22 mouse cellular contexts compared by ENCODE assay signal in genomic region chr10:17719009-17719570, GRCm38 (mm10). TPM values are rescaled to one million over a fixed set of nuclear protein-coding genes. Genes with fewer than 3 reads are reported as not detected.
A peak's percentile ranks its signal among the peaks of the same experiment; 100 is the strongest.
DNase-seq lines count a peak whose midpoint lies in the region; ATAC-seq and TF ChIP-seq lines count a peak whose summit lies in the region.
"Had no signal": no experiment of that assay in that cellular context is flagged by ENCODE, and none has a peak within 500 bp of the region (broad histone marks: within the 10 kb centered on the region; RNA-seq: fewer than 3 reads in every experiment).

No protein-coding gene starts in this region.

- TF ChIP-seq POLR2A in heart, adult 2 months (IDR thresholded peaks at IDR 0.05; ENCODE audit: insufficient read depth, low read depth, low read length) = no peak

- H3K9me3 ChIP-seq in heart, embryonic 11.5 days (replicated peaks; ENCODE audit: control insufficient read depth, low read length) = no peaks in the 10 kb centered on the region
- no peaks in the 10 kb centered on the region for H3K9me3 ChIP-seq in liver, postnatal 0 days (ENCODE audit: low read length)
- H3K9me3 ChIP-seq: forebrain, embryonic 15.5 days; heart, embryonic 15.5 days; hindbrain, embryonic 12.5 days; limb, embryonic 15.5 days had no signal

- peak overlapping the region; percentile 54 for H3K27ac ChIP-seq in heart, embryonic 11.5 days (ENCODE audit: low read depth, low read length)
- no peak overlapping the region for H3K27ac ChIP-seq in heart, adult 2 months
- H3K27ac ChIP-seq in liver, postnatal 0 days (ENCODE audit: low read depth) = no peak overlapping the region
- H3K27ac ChIP-seq: forebrain, embryonic 15.5 days; heart, embryonic 15.5 days; hindbrain, embryonic 12.5 days; kidney, postnatal 0 days; layer of hippocampus, adult 2 months; limb, embryonic 15.5 days; stomach, postnatal 0 days had no signal

- no peak for DNase-seq in heart, adult 2 months
- DNase-seq in MEL-GATA-1-ER (ENCODE audit: extremely low read depth, low read depth) = peak; percentile 58
- no peak for DNase-seq in liver, postnatal 0 days
- DNase-seq in ovary, postnatal 10 days (ENCODE audit: low spot score) = no peak
- no peak for DNase-seq in left cerebral cortex, postnatal 36 days (ENCODE audit: low spot score in 2 of 2)
- DNase-seq in gastrocnemius, postnatal 36 days = no peak
- DNase-seq: cerebellum, adult 11 months; cerebellum, postnatal 10 days; embryo, embryonic 11 days; kidney, adult 18-20 months; midbrain, embryonic 14.5 days; right cerebral cortex, postnatal 4 days had no signal

- no peak for TF ChIP-seq EP300 in heart, adult 2 months (IDR thresholded peaks at IDR 0.05; ENCODE audit: insufficient read depth, low read depth, low read length)
- peak; percentile 52; the same call in 1 of the 2 replicates for TF ChIP-seq EP300 in liver, postnatal 0 days (IDR thresholded peaks at IDR 0.05; ENCODE audit: low read depth)

- 40% methylated on average over 4 of the region's 4 CpGs for WGBS in heart, embryonic 11.5 days (ENCODE audit: insufficient replicate concordance)
- 73% methylated on average over 4 of the region's 4 CpGs for WGBS in heart, adult 2 months
- 34% methylated on average over 4 of the region's 4 CpGs for WGBS in liver, postnatal 0 days (ENCODE audit: insufficient replicate concordance)

- peak; percentile 41 for ATAC-seq in heart, embryonic 11.5 days (replicated peaks; ENCODE audit: insufficient number of reproducible peaks, low FRiP score, low TSS enrichment)
- ATAC-seq in common myeloid progenitor, adult 5-6 weeks (replicated peaks; ENCODE audit: low read depth, poor library complexity, severe bottlenecking) = peak; percentile 8; the same call in 1 of the 2 replicates
- no peak for ATAC-seq in liver, postnatal 0 days
- ATAC-seq: forebrain, embryonic 15.5 days had no signal

- peaks cover 12% of the 10 kb centered on the region for H3K4me1 ChIP-seq in heart, embryonic 11.5 days (ENCODE audit: control insufficient read depth, insufficient read depth, low read length)
- H3K4me1 ChIP-seq in heart, adult 2 months (ENCODE audit: control insufficient read depth, insufficient read depth, low read length) = no peaks in the 10 kb centered on the region; the same call in 1 of the 2 replicates
- peaks cover 17% of the 10 kb centered on the region for H3K4me1 ChIP-seq in liver, postnatal 0 days (ENCODE audit: insufficient read depth)
- H3K4me1 ChIP-seq: hindbrain, embryonic 12.5 days had no signal

- no peak overlapping the region for H3K4me3 ChIP-seq in heart, embryonic 11.5 days (ENCODE audit: low read depth, low read length)
- no peak overlapping the region for H3K4me3 ChIP-seq in heart, adult 2 months
- H3K4me3 ChIP-seq in liver, postnatal 0 days (ENCODE audit: low read depth, low read length) = no peak overlapping the region
- H3K4me3 ChIP-seq: forebrain, embryonic 15.5 days; heart, embryonic 15.5 days; hindbrain, embryonic 12.5 days; layer of hippocampus, adult 2 months; limb, embryonic 15.5 days; myocyte had no signal

- H3K36me3 ChIP-seq in heart, embryonic 11.5 days (ENCODE audit: control insufficient read depth, insufficient read depth, low read length) = no peaks in the 10 kb centered on the region
- H3K36me3 ChIP-seq in heart, adult 2 months (ENCODE audit: control insufficient read depth, insufficient read depth, low read length) = no peaks in the 10 kb centered on the region
- H3K36me3 ChIP-seq in liver, postnatal 0 days (replicated peaks; ENCODE audit: insufficient read depth, low read length) = no peaks in the 10 kb centered on the region
- H3K36me3 ChIP-seq: forebrain, embryonic 15.5 days; heart, embryonic 15.5 days; hindbrain, embryonic 12.5 days; limb, embryonic 15.5 days had no signal

- no peak overlapping the region for H3K9ac ChIP-seq in heart, embryonic 11.5 days (ENCODE audit: low read depth, low read length)
- H3K9ac ChIP-seq in heart, adult 2 months (ENCODE audit: low read depth, low read length) = no peak overlapping the region
- no peak overlapping the region for H3K9ac ChIP-seq in liver, postnatal 0 days (replicated peaks)
- H3K9ac ChIP-seq: forebrain, embryonic 15.5 days; heart, embryonic 15.5 days; hindbrain, embryonic 12.5 days; limb, embryonic 15.5 days had no signal

- H3K27me3 ChIP-seq in heart, embryonic 11.5 days (ENCODE audit: control insufficient read depth, insufficient read depth, low read length) = no peaks in the 10 kb centered on the region
- no peaks in the 10 kb centered on the region for H3K27me3 ChIP-seq in heart, adult 2 months (ENCODE audit: control insufficient read depth, insufficient read depth, low read length)
- H3K27me3 ChIP-seq in liver, postnatal 0 days (ENCODE audit: insufficient read depth, low read length) = no peaks in the 10 kb centered on the region
- H3K27me3 ChIP-seq: forebrain, embryonic 15.5 days; heart, embryonic 15.5 days; hindbrain, embryonic 12.5 days; limb, embryonic 15.5 days had no signal

- H3K4me2 ChIP-seq in heart, embryonic 11.5 days = no peak overlapping the region
- H3K4me2 ChIP-seq in liver, postnatal 0 days (ENCODE audit: low read depth, low read length) = no peak overlapping the region
- H3K4me2 ChIP-seq: forebrain, embryonic 15.5 days; heart, embryonic 15.5 days; hindbrain, embryonic 12.5 days; limb, embryonic 15.5 days had no signal

- no peaks in the 10 kb centered on the region for H3K79me2 ChIP-seq in heart, adult 2 months (replicated peaks; ENCODE audit: control insufficient read depth, insufficient read depth, low read length)

- intact Hi-C loops in heart, adult 2 months (cut with DNase I) = no loop called here
- intact Hi-C loops in left cerebral cortex, postnatal 36 days (cut with DNase I) = no loop called here
- intact Hi-C loops in gastrocnemius, postnatal 36 days (cut with DNase I) = no loop called here

- TF ChIP-seq CTCF in heart, adult 2 months (IDR thresholded peaks at IDR 0.05) = no peak
- TF ChIP-seq CTCF in liver, postnatal 0 days (IDR thresholded peaks at IDR 0.05; ENCODE audit: low read depth) = no peak

RNA-seq across cellular contexts. Expression of gene Cited2, which starts 3.9 kb away (rescaled TPM):
- 35.4 and 42.6 TPM in 2 replicates for polyA plus RNA-seq in heart, embryonic 11.5 days (2014; fragmentation: Nextera tagmentation; extraction: Ambion mirVana)
- total RNA-seq in heart, adult 2 months (2021) = 10 to 100 TPM; 38.7 to 54.0 TPM
- polyA plus RNA-seq in heart, adult 2 months (2012; rRNA removed) = 22.2 and 23.8 TPM in 2 replicates
- total RNA-seq in common myeloid progenitor, adult 5-6 weeks (2017) = 27.8 and 44.6 TPM in 2 replicates
- polyA plus RNA-seq in liver, postnatal 0 days (2015; fragmentation: Nextera tagmentation; extraction: Ambion mirVana) = 17.0 and 17.1 TPM in 2 replicates
- 10 to 100 TPM; 44.2 to 45.0 TPM for total RNA-seq in left cerebral cortex, postnatal 36 days (2021)
- total RNA-seq in gastrocnemius, postnatal 36 days (2021) = 10 to 100 TPM; 45.9 to 51.3 TPM
